Comparison of ENCODE assay signal across 14 mouse cellular contexts in the genomic region with DNA sequence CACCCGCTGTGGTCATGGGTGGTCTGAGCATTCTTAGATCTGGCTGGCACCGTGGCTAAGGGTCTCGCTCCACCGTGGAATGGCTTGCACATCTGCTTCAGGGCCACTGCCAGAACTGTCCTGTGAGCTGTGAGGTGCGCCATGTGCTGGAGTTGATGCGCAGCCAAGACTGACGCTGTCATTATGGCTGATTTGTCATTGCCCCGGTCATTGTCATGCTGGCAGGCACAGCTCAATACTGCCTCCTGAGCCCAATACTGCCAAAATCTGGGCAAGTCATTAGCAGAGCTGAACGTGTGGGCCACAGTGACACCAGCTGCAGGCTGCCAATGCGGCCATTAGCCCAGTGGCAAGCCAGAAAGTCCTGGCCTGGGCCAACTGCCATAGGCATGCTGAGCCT.
DNase-seq lines count a peak whose midpoint lies in the region; ATAC-seq and TF ChIP-seq lines count a peak whose summit lies in the region.
"Had no signal": no experiment of that assay in that cellular context is flagged by ENCODE, and none has a peak within 500 bp of the region (broad histone marks: within the 10 kb centered on the region; RNA-seq: fewer than 3 reads in every experiment).

No protein-coding gene starts in this region.

- peak; percentile 37 for TF ChIP-seq CTCF in midbrain, postnatal 0 days (IDR thresholded peaks at IDR 0.05)

- H3K27ac ChIP-seq in midbrain, postnatal 0 days (ENCODE audit: low read depth, low read length), result no peak overlapping the region
- H3K27ac ChIP-seq: heart, embryonic 15.5 days; liver, embryonic 12.5 days; macrophage; neural tube, embryonic 12.5 days had no signal

- intact Hi-C loops in heart, postnatal 14 days (cut with DNase I), result no loop called here
- intact Hi-C loops in gastrocnemius, postnatal 36 days (cut with DNase I), result loop anchor here (5.0 kb wide), 1 partner anchor 880 kb away; no protein-coding TSS in a partner anchor

- no peak overlapping the region for H3K9ac ChIP-seq in midbrain, postnatal 0 days (replicated peaks; ENCODE audit: low read length, poor library complexity, severe bottlenecking)
- H3K9ac ChIP-seq: heart, embryonic 15.5 days; liver, embryonic 12.5 days; neural tube, embryonic 12.5 days had no signal

- peak; percentile 14 to 21 for DNase-seq in layer of hippocampus, adult 18-20 months (ENCODE audit: low spot score in 2 of 2)
- DNase-seq in layer of hippocampus, adult 9-10 months (ENCODE audit: low spot score), result no peak
- peak; percentile 20 for DNase-seq in cerebellum, adult 8-10 months
- peak; percentile 25 to 26 for DNase-seq in heart, postnatal 14 days
- DNase-seq in midbrain, postnatal 0 days (ENCODE audit: low spot score), result peak; percentile 86
- no peak for DNase-seq in kidney, postnatal 14 days
- no peak for DNase-seq in gastrocnemius, postnatal 36 days
- no peak for DNase-seq in spleen, adult 12 weeks (ENCODE audit: low spot score)
- DNase-seq: thymus, postnatal 4 days had no signal

- 57% methylated on average over 10 of the region's 10 CpGs for WGBS in midbrain, postnatal 0 days

- peaks cover 4% of the 10 kb centered on the region; the same call in 1 of the 2 replicates for H3K36me3 ChIP-seq in midbrain, postnatal 0 days (ENCODE audit: insufficient read depth, low read length)
- H3K36me3 ChIP-seq: liver, embryonic 12.5 days had no signal

- no peak overlapping the region for H3K4me2 ChIP-seq in midbrain, postnatal 0 days (ENCODE audit: low read depth, low read length, poor library complexity, severe bottlenecking)
- H3K4me2 ChIP-seq: heart, embryonic 15.5 days; liver, embryonic 12.5 days; neural tube, embryonic 12.5 days had no signal

- H3K4me1 ChIP-seq in midbrain, postnatal 0 days (ENCODE audit: insufficient read depth, low read length), result no peaks in the 10 kb centered on the region
- H3K4me1 ChIP-seq: liver, embryonic 12.5 days; neural tube, embryonic 12.5 days had no signal

- no peaks in the 10 kb centered on the region for H3K27me3 ChIP-seq in midbrain, postnatal 0 days (ENCODE audit: insufficient read depth, low read length)
- H3K27me3 ChIP-seq: heart, embryonic 15.5 days; liver, embryonic 12.5 days; neural tube, embryonic 12.5 days had no signal

- no peak overlapping the region for H3K4me3 ChIP-seq in midbrain, postnatal 0 days (ENCODE audit: low read depth, low read length)
- H3K4me3 ChIP-seq: heart, embryonic 15.5 days; liver, embryonic 12.5 days; neural tube, embryonic 12.5 days had no signal

- no peaks in the 10 kb centered on the region for H3K9me3 ChIP-seq in midbrain, postnatal 0 days (ENCODE audit: low read length)
- H3K9me3 ChIP-seq: heart, embryonic 15.5 days; liver, embryonic 12.5 days; neural tube, embryonic 12.5 days had no signal

- peak; percentile 42 for ATAC-seq in midbrain, postnatal 0 days (ENCODE audit: low FRiP score)
- ATAC-seq: activated CD4-positive, CD25-positive, alpha-beta regulatory T cell, adult 4 months; liver, embryonic 12.5 days had no signal

Comparison
In these comparisons a context has a peak if more than half of its experiments do, and no peak if none do; other contexts are left out.
1. DNase-seq: peak in layer of hippocampus, adult 18-20 months (2 of 2), cerebellum, adult 8-10 months (single experiment), heart, postnatal 14 days (2 of 2) and midbrain, postnatal 0 days (single experiment); none in layer of hippocampus, adult 9-10 months (single experiment), kidney, postnatal 14 days (single experiment), gastrocnemius, postnatal 36 days (0 of 2) and spleen, adult 12 weeks (single experiment).